Mouse (Mus musculus): ENCODE data around the gene Gm20388. TPM values are rescaled to one million over a fixed set of nuclear protein-coding genes. Genes with fewer than 3 reads are reported as not detected.

The Gm20388 gene
- polyA plus RNA-seq, 1 experiment from 2014 or later = 8.3 TPM

- H3K4me3 ChIP-seq (ENCODE audit: low read depth, low read length) = no peak overlapping the region
- no peak overlapping the region for H3K27ac ChIP-seq (ENCODE audit: low read depth)
- no peaks in the 10 kb centered on the region for H3K4me1 ChIP-seq (replicated peaks; ENCODE audit: control insufficient read depth, insufficient read depth, low read length)
- H3K27me3 ChIP-seq (replicated peaks; ENCODE audit: control insufficient read depth, insufficient read depth, low read length) = no peaks in the 10 kb centered on the region
- no peak overlapping the region for H3K4me2 ChIP-seq (ENCODE audit: low read length)
- no peak overlapping the region for H3K9ac ChIP-seq (ENCODE audit: low read length)
- WGBS = 94% methylated on average over 3 of the region's 3 CpGs
- ATAC-seq (replicated peaks; ENCODE audit: low FRiP score, low TSS enrichment, low read depth) (no peak), DNase-seq (ENCODE audit: low spot score) (no peak)
- H3K36me3 ChIP-seq (ENCODE audit: control insufficient read depth, insufficient read depth, low read length) = peaks cover 94% of the 10 kb centered on the region
- H3K9me3 ChIP-seq (ENCODE audit: control insufficient read depth, low read length) = no peaks in the 10 kb centered on the region
These were observed 4004.0 kb downstream of the Gm20388 start for GRCm38 (mm10) chr8:123914635-123915034.

GRCm38 (mm10) chr8:123924719-123925118 is 4014.1 kb downstream of the Gm20388 start:
- H3K27me3 ChIP-seq (replicated peaks; ENCODE audit: control insufficient read depth, insufficient read depth, low read length) = no peaks in the 10 kb centered on the region
- peaks cover 89% of the 10 kb centered on the region for H3K36me3 ChIP-seq (ENCODE audit: control insufficient read depth, insufficient read depth, low read length)
- no peaks in the 10 kb centered on the region for H3K9me3 ChIP-seq (ENCODE audit: control insufficient read depth, low read length)
- ATAC-seq (replicated peaks; ENCODE audit: low FRiP score, low TSS enrichment, low read depth) (no peak; the same call in 1 of the 2 replicates), DNase-seq (ENCODE audit: low spot score) (peak; percentile 85)
- no peak overlapping the region for H3K4me3 ChIP-seq (ENCODE audit: low read depth, low read length)
- WGBS = 14% methylated on average over 2 of the region's 2 CpGs
- no peak overlapping the region for H3K9ac ChIP-seq (ENCODE audit: low read length)
- no peaks in the 10 kb centered on the region for H3K4me1 ChIP-seq (replicated peaks; ENCODE audit: control insufficient read depth, insufficient read depth, low read length)
- no peak overlapping the region for H3K4me2 ChIP-seq (ENCODE audit: low read length)
- no peak overlapping the region for H3K27ac ChIP-seq (ENCODE audit: low read depth)

GRCm38 (mm10) chr8:123925671-123926070 is 4015.0 kb downstream of the Gm20388 start:
- H3K9me3 ChIP-seq (ENCODE audit: control insufficient read depth, low read length) = no peaks in the 10 kb centered on the region
- no peak overlapping the region for H3K4me3 ChIP-seq (ENCODE audit: low read depth, low read length)
- H3K36me3 ChIP-seq (ENCODE audit: control insufficient read depth, insufficient read depth, low read length) = peaks cover 89% of the 10 kb centered on the region
- no peak overlapping the region for H3K27ac ChIP-seq (ENCODE audit: low read depth)
- no peak overlapping the region for H3K4me2 ChIP-seq (ENCODE audit: low read length)
- WGBS = 96% methylated on average over 3 of the region's 3 CpGs
- no peaks in the 10 kb centered on the region for H3K27me3 ChIP-seq (replicated peaks; ENCODE audit: control insufficient read depth, insufficient read depth, low read length)
- no peaks in the 10 kb centered on the region for H3K4me1 ChIP-seq (replicated peaks; ENCODE audit: control insufficient read depth, insufficient read depth, low read length)
- ATAC-seq (replicated peaks; ENCODE audit: low FRiP score, low TSS enrichment, low read depth) (no peak), DNase-seq (ENCODE audit: low spot score) (no peak)
- no peak overlapping the region for H3K9ac ChIP-seq (ENCODE audit: low read length)

GRCm38 (mm10) chr8:123929026-123929425 is 4018.4 kb downstream of the Gm20388 start:
- no peak overlapping the region for H3K27ac ChIP-seq (ENCODE audit: low read depth)
- no peaks in the 10 kb centered on the region for H3K4me1 ChIP-seq (replicated peaks; ENCODE audit: control insufficient read depth, insufficient read depth, low read length)
- no peaks in the 10 kb centered on the region for H3K27me3 ChIP-seq (replicated peaks; ENCODE audit: control insufficient read depth, insufficient read depth, low read length)
- H3K4me2 ChIP-seq (ENCODE audit: low read length) = no peak overlapping the region
- no peak for ATAC-seq (replicated peaks; ENCODE audit: low FRiP score, low TSS enrichment, low read depth)
- peaks cover 86% of the 10 kb centered on the region for H3K36me3 ChIP-seq (ENCODE audit: control insufficient read depth, insufficient read depth, low read length)
- H3K9ac ChIP-seq (ENCODE audit: low read length) = no peak overlapping the region
- no peaks in the 10 kb centered on the region for H3K9me3 ChIP-seq (ENCODE audit: control insufficient read depth, low read length)
- DNase-seq (ENCODE audit: low spot score) = no peak
- H3K4me3 ChIP-seq (ENCODE audit: low read depth, low read length) = no peak overlapping the region
- WGBS = 89% methylated on average over 7 of the region's 7 CpGs

GRCm38 (mm10) chr8:123948942-123949685 is 4038.5 kb downstream of the Gm20388 start, which contains the start of gene Nup133:
Gene Nup133, minus strand, starts transcription at chr8:123949265.
- no peaks in the 10 kb centered on the region for H3K9me3 ChIP-seq (ENCODE audit: control insufficient read depth, low read length)
- H3K4me2 ChIP-seq (ENCODE audit: low read length) = peak within 1 kb of the TSS; percentile 99
- under 1% methylated on average over 75 of the region's 77 CpGs for WGBS
- H3K27me3 ChIP-seq (replicated peaks; ENCODE audit: control insufficient read depth, insufficient read depth, low read length) = no peaks in the 10 kb centered on the region
- ATAC-seq (replicated peaks; ENCODE audit: low FRiP score, low TSS enrichment, low read depth) (peak; percentile 87), DNase-seq (ENCODE audit: low spot score) (peak; percentile 100)
- H3K36me3 ChIP-seq (ENCODE audit: control insufficient read depth, insufficient read depth, low read length) = peaks cover 29% of the 10 kb centered on the region
- peaks cover 6% of the 10 kb centered on the region; the same call in 1 of the 2 replicates for H3K4me1 ChIP-seq (replicated peaks; ENCODE audit: control insufficient read depth, insufficient read depth, low read length)
- H3K4me3 ChIP-seq (ENCODE audit: low read depth, low read length) = peak within 1 kb of the TSS; percentile 97
- H3K27ac ChIP-seq (ENCODE audit: low read depth) = peak within 1 kb of the TSS; percentile 73
- peak within 1 kb of the TSS; percentile 70 for H3K9ac ChIP-seq (ENCODE audit: low read length)

- Histone ChIP-seq H3K9ac (ENCODE audit: low read length) (peak overlapping the region; percentile 70), H3K27ac (ENCODE audit: low read depth) (peak overlapping the region; percentile 73), H3K4me1 (replicated peaks; ENCODE audit: control insufficient read depth, insufficient read depth, low read length) (peaks cover 6% of the 10 kb centered on the region; the same call in 1 of the 2 replicates), H3K4me3 (ENCODE audit: low read depth, low read length) (peak overlapping the region; percentile 97), H3K36me3 (ENCODE audit: control insufficient read depth, insufficient read depth, low read length) (peaks cover 34% of the 10 kb centered on the region), H3K27me3 (replicated peaks; ENCODE audit: control insufficient read depth, insufficient read depth, low read length) (no peaks in the 10 kb centered on the region), H3K9me3 (ENCODE audit: control insufficient read depth, low read length) (no peaks in the 10 kb centered on the region), H3K4me2 (ENCODE audit: low read length) (peak overlapping the region; percentile 99)
- ATAC-seq (replicated peaks; ENCODE audit: low FRiP score, low TSS enrichment, low read depth) (no peak; the same call in 1 of the 2 replicates), DNase-seq (ENCODE audit: low spot score) (no peak)
- under 1% methylated on average over 10 of the region's 10 CpGs for WGBS
These were observed 4039.0 kb downstream of the Gm20388 start for GRCm38 (mm10) chr8:123949686-123949986.

GRCm38 (mm10) chr8:123950077-123950802 is 4039.6 kb downstream of the Gm20388 start:
- H3K27me3 ChIP-seq (replicated peaks; ENCODE audit: control insufficient read depth, insufficient read depth, low read length) = no peaks in the 10 kb centered on the region
- peak overlapping the region; percentile 97 for H3K4me3 ChIP-seq (ENCODE audit: low read depth, low read length)
- peaks cover 6% of the 10 kb centered on the region; the same call in 1 of the 2 replicates for H3K4me1 ChIP-seq (replicated peaks; ENCODE audit: control insufficient read depth, insufficient read depth, low read length)
- DNase-seq (ENCODE audit: low spot score) (peak; percentile 81), ATAC-seq (replicated peaks; ENCODE audit: low FRiP score, low TSS enrichment, low read depth) (no peak)
- peak overlapping the region; percentile 73 for H3K27ac ChIP-seq (ENCODE audit: low read depth)
- no peaks in the 10 kb centered on the region for H3K9me3 ChIP-seq (ENCODE audit: control insufficient read depth, low read length)
- H3K9ac ChIP-seq (ENCODE audit: low read length) = peak overlapping the region; percentile 70
- 35% methylated on average over 10 of the region's 10 CpGs for WGBS
- peak overlapping the region; percentile 99 for H3K4me2 ChIP-seq (ENCODE audit: low read length)
- peaks cover 31% of the 10 kb centered on the region for H3K36me3 ChIP-seq (ENCODE audit: control insufficient read depth, insufficient read depth, low read length)

GRCm38 (mm10) chr8:123953686-123954085 is 4043.0 kb downstream of the Gm20388 start:
- peaks cover 45% of the 10 kb centered on the region for H3K36me3 ChIP-seq (ENCODE audit: control insufficient read depth, insufficient read depth, low read length)
- no peak for ATAC-seq (replicated peaks; ENCODE audit: low FRiP score, low TSS enrichment, low read depth)

More at GRCm38 (mm10) chr8:123953686-123954085, 4043.0 kb downstream of the Gm20388 start:
- Histone ChIP-seq H3K4me1 (replicated peaks; ENCODE audit: control insufficient read depth, insufficient read depth, low read length) (no peaks in the 10 kb centered on the region), H3K4me3 (ENCODE audit: low read depth, low read length) (no peak overlapping the region), H3K27me3 (replicated peaks; ENCODE audit: control insufficient read depth, insufficient read depth, low read length) (no peaks in the 10 kb centered on the region), H3K4me2 (ENCODE audit: low read length) (no peak overlapping the region), H3K9ac (ENCODE audit: low read length) (no peak overlapping the region), H3K9me3 (ENCODE audit: control insufficient read depth, low read length) (no peaks in the 10 kb centered on the region), H3K27ac (ENCODE audit: low read depth) (no peak overlapping the region)
- WGBS = 85% methylated on average over 8 of the region's 8 CpGs
- no peak for DNase-seq (ENCODE audit: low spot score)
